Mouse (Mus musculus) gastrocnemius, postnatal 14 days (tissue): ENCODE data around the gene Rapgef2. TPM values are rescaled to one million over a fixed set of nuclear protein-coding genes. Genes with fewer than 3 reads are reported as not detected.
"Not testable (repeated sequence)": the region's sequence is repeated elsewhere in the genome, so short reads cannot be mapped to it uniquely, and the experiment has no call there.

Experiments
- DNase-seq: peaks from one replicate; pipeline ENCODE4 v3.0.0; 2021; ENCODE audit warnings: mixed read lengths
- intact Hi-C: fragments of 180-260 bp; cut with DNase I; formaldehyde crosslinking; loops from one replicate; pipeline ENCODE4 v1.15.1; 2025; ENCODE audit warnings: low total_unique reads
- total RNA-seq, 2 experiments: library from RNA; stranded (reverse); gene quantifications; 2 replicates each; pipeline ENCODE4 v1.2.3; 2021

Gene Rapgef2
- total RNA-seq, 2 experiments from 2014 or later, result 20.5 to 21.0 TPM

DNA sequence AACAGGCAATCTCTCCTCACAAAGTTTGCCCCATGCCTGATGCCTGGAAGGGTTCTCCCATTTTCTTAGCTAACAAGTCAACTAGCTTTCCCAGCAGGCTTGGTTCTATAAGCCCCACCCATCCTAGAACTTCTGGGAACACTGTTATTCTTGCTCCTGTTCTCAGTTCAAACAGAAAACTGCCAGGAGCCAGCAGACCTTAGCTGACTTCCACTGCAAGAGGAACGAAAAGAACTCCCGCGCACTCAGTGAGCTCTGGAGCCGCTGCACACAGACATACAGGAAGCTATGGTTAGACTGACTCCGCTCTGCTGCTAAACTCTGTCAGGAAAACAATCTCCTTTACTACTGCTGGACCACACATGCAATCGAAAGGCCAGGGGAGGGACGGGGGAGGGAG lies 214.8 kb downstream of the Rapgef2 start:
- DNase-seq, result no peak
- intact Hi-C loops, result no loop called here

DNA sequence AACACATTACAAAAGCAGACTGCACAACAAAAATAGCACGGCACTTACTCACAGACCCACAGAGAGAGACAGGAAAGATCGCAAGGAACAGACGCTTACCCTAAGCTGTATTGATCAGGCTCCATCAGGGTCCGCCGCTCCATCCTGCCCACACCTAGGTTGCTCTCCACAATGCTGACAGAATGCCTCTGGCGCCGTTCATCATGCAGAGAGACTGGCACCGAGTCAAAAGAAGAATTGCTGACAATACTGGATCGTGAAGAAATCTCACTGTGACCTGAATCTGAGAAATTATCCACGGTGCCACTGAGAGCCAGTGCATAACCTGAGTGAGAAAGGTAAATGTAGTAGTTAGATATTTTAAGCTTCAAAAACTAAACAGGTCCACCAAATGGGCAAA lies 216.4 kb downstream of the Rapgef2 start:
- DNase-seq, result no peak
- intact Hi-C loops, result no loop called here

DNA sequence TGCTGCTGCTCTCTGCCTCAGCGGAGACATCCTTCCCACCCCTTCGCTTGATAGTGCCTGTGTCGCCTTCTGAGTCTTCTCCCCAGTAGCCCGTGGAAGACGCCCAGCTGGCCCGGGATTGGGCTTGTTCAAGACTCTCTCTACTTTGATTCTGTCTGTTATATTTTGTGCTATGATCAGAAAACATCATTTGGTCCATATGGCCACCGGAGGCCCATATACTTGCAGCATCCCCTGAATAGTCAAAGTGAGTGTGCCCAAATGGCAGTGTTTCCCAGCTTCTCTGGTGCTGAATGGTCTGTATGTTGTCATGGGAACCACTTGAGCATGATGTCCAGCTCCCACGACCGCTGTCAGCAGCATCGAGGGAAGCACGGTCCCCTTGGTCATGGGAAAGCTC lies 217.3 kb downstream of the Rapgef2 start:
- intact Hi-C loops, result no loop called here
- no peak for DNase-seq

DNA sequence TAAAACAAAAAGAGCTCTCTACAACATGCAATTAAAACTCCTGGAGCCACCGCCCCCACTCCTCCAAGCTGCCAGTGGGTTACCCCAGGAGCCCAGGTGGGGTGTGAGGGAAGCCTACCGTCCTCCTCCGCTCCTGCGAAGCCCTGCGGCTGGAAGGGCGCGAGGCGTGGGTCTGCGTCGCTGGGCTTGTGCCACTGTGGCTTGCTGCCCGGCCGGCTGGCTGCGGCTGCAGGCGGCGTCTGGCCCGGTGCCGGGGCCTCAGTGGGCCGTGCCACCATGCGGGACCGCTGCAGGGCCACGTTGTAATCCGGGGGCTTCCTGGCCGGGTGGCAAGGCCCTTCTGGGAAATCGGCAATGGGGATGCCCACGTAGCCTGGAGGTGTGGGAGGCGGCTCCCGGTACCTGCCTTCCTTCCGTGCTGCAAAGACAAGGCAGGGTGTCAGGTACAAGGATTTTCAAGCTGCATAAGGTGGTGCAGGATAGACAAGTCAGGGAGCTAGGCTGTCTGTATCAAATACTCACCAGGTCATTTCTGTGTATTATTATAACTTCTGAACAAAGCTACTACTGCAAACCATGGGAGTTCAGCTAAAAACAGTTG lies 219.8 kb downstream of the Rapgef2 start:
- intact Hi-C loops, result no loop called here
- no peak for DNase-seq

DNA sequence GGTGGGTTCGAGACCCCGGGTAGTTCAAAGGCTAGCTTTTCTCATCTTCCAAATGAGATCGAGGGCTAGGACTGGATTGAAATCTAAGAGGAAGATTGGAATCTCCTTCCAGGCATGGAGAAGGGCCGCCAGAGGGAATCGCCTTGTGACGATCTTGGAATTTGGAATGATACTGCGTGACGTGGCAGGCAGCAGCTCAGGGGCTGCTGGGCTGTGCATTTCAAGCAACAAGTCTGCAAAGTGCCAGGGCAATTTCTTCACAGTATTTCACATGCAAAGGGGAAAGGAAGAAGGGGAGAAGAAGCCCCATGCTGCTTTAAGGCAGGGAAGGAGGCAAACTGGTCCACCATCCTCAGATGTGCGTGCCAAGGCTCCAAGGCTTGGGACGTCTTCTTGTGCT lies 222.2 kb downstream of the Rapgef2 start:
- no peak for DNase-seq
- intact Hi-C loops, result no loop called here

DNA sequence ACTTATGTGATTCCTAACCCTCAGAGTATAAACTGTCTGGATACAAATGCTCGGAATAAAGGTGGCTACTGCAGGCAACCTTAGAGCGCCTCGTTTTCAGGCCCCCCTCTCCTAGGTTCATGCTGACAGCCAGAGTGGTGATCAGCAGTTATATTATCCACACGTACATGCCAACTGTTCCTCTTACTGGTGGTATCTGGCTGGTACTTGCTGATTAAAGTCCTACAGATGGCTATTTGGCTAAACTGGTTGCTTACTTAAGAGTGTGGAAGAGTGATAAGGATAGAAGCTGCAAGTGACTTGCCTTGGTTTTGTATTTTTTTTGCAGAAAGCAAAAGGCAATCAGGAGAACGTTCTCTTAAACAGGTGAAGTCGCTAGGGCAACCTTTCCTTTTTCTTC lies 224.9 kb downstream of the Rapgef2 start:
- intact Hi-C loops, result no loop called here
- DNase-seq, result no peak

DNA sequence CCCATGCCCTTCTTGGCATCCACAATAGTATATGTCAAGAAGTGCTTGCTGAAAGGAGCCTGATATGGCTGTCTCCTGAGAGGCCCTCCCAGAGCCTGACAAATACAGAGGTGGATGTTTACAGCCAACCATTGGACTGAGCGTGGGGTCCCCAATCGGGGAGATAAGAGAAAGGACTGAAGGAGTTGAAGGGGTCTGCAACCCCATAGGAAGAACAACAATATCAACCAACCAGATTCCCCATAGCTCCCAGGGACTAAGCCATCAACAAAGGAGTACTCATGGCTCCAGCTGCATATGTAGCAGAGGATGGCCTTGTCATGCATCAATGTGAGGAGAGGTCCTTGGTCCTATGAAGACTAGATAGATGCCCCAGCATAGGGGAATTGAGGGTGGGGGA lies 227.8 kb downstream of the Rapgef2 start:
- intact Hi-C loops, DNase-seq: not testable (repeated sequence)

DNA sequence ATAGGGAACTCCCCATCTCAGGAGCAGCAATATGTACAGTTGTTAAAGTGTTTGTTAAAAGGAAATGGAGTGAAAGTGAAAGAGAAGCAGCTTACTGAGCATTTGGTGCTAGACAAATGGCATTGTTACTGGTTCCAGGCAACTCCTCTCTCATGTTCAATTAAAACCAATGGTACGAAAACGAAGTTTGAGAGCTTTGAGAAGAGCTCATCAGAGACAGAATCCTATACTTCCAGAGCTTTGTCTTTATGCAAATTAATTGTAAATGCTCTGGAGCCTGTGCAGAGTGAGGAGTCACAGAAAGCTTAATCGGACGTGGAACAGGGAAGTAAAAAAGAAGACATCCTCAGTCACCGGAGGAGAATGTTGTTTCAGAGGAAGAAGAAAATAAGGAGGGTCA lies 241.1 kb downstream of the Rapgef2 start:
- DNase-seq, result no peak
- intact Hi-C loops, result no loop called here

DNA sequence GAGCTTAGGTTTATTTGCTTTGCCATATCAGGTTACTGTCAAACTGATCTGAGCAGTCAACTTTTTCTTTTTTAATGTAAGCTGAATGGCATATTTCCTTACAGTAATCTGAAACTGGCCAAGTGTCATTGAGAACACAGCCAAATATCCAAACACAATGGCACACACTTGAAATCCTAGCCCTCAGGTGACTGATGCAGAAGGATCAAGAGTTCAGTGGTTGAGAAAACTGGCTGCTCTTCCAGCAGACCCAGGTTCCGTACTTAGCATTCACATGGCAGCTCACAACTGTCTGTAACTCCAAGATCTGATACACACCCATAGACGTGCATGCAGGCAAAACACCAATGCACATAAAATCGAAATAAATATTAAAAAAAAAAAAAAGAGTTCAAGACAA lies 243.3 kb downstream of the Rapgef2 start:
- intact Hi-C loops, result no loop called here
- no peak for DNase-seq

DNA sequence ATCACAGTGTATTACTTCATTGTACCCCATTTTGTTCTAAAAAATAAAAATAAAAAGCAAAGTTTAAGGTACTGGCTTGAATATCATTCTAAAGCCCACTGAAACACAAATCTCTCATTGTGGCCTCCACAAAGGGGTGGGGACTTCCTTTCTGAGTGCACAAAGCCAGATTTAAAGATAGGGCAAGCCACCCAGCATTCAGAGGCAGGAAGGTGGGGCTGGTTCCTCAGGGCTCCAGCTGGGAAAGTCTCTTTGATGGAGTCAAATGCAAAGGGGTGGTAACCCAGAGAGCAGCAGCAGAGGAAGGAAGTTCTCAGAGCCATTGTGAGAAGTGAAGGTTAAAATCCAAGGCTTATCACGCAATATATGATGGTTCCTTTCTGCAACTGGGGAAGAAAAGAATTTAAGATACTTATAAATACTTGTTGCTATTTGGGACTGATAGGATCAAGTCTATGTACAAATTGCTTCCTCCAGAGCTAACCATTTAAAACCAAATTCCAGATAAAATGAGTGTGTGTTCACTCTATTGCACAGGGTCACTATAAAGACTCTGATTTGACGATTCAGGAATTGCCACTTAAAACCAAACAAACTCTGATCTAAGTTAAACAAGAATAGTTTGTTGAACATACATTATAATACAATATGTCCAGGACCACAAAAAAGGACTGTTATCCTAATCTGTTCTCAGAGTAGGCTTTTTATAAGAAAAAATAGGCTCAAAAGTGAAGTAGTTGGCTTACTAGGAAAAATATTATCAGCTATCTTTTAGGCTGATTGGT lies 246.5 kb downstream of the Rapgef2 start:
- no peak for DNase-seq
- intact Hi-C loops, result no loop called here

DNA sequence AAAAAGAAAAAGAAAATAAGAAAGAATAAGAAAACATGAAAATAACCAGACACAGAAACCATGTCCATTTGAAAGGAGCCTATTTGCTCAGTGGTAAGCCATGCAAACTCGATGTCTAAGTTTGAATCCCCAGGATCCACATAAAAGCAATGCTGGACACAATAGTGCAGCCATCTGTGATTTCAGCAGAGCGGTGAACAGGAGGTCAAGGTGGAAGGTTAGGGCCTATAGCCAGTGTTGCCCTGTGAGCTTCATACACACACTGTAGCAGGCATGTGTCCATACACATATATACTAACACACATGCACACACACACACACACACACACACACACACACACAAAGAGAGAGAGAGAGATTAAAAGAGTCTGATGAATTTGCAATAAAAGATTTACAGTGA lies 247.3 kb downstream of the Rapgef2 start:
- intact Hi-C loops, result no loop called here
- DNase-seq, result no peak

DNA sequence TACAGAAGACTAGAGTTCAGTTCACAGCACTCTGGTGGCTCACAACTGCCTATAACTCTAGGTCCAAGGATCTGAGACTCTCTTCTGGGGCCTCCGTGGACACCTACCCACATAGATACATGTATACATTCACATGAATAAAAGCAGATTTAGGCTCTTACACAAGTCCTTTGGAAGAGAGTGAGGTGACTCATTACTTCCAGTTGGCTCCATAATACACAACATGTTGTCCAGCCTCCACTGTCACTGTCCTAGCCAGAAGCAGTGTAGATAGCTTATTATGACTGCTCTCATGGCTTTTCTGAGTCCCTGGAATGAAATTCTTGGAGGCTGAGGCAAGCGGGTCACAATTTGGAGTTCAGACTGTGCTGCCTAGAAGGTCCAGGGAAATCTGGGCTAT lies 251.9 kb downstream of the Rapgef2 start:
- intact Hi-C loops, result no loop called here
- no peak for DNase-seq

DNA sequence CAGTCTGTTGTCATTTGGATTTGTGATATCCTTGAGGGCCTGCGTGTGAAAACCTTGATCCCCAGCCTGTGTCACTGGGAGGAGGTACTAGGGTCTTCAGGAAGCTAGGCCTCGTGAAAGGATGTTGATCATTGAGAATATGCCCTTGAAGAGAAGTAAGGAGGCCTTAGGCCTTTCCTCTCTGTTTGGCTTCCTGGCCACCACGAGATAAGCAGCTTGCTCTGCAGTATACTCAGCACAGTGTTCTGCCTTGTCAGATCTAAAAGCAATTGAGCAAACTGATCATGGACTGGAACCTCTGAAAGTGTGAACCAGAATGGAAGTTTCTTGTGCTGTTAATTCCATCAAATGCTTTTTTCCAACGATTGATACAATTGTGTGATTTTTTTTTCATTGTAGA lies 255.5 kb downstream of the Rapgef2 start:
- DNase-seq, result no peak
- intact Hi-C loops, result no loop called here

DNA sequence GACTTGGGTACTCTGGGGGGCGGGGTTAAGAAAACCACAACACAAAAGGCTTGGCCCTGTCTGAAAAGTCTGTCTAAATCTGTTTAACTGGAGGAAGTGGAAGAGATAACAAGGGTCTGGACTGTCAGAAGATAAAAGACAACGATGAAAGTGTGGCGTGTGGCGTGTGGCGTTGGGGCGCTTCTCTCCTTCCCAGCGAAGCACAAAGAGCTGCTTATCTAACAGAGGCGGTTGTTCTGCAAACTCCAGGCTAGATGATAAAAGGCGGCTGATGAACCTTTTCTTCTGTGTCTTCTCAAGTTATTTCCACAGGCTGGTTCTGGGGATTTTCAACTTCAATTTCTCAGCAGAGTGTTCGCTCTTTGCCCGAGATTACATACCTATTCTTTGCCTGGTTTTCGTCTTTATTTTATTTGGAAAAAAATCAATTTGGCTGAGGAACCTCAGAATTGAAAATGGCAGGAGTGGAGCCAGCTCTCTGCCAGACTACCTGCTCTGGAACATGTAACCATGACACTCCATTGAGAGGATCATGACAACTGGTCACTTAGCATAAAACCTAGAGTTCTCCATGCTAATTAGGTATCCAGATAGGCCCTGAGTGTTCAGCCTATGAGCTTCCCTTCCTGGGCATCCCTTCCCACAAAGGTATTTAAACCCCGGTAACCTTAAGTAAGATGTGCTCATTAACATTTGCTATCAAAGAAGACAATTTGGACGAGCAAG lies 258.0 kb downstream of the Rapgef2 start:
- intact Hi-C loops, result no loop called here
- DNase-seq, result no peak

DNA sequence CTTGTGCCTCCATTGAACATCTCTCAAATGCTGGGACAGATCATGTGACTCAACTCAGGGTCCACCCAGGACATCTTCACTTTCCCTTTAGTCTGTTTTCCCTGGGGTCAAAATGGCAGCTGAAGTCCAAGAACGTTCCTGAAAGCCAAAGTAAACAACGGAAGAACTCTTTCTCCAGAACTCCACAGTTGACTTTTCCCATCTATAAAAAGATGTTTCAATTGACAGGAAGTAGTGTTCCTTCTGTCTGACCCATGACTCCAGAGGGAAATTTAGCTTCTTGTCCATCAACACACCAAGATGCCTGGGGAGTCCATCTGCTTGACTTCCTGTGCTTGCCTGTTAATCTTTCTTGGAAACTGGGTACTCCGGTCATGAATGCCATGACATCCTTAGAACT lies 260.3 kb downstream of the Rapgef2 start:
- DNase-seq, result no peak
- intact Hi-C loops, result no loop called here

DNA sequence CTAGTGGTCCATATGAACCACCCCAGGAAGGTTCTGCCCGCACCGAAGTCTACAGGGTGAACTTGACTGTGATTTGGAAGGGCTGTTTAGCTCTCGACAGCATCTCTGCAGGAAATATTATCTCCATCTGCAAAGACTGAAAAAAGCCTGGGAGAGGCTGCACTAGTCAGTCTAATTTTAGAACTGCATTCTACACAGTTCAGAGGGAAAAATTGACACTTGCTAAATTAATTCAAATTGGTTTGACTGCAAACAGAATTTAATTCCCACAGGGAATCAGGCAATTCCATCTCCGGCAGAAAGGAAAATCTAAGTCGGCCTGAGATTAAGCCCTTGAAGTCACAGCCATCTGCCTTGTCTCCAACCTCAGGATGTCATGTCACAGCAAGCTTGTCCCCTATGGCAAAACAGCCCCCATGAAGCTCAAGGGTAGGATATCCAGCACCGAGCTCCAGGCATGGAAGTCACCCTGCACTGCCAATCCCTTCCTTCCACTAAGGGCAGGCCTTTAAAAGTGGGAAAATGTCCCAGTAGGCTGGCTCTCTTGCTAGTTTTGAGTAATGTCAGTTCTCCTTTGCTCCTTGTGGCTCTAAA lies 262.5 kb downstream of the Rapgef2 start:
- intact Hi-C loops, result no loop called here

DNA sequence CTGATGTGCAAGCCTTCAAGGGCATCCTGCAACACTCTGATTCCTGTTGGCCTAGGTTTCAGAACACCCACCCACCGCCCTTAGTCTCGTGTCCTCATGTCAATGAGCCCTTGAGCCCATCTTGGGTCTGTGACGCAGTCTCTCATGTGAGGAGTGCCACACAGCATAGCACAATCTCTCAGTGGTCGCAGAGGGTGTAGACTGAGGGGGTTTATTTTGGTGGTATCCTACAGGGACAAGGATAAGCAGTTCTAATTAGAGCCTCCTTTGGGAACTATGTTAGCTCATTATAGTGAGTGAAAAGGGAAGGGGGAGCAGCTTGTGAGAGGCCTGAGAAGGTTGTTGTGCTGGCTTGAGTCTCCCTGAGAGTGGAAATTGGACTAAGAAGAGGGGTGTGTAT lies 263.6 kb downstream of the Rapgef2 start:
- intact Hi-C loops, result no loop called here
- no peak for DNase-seq

More for the DNA sequence above, 262.5 kb downstream of the Rapgef2 start:
- no peak for DNase-seq

DNA sequence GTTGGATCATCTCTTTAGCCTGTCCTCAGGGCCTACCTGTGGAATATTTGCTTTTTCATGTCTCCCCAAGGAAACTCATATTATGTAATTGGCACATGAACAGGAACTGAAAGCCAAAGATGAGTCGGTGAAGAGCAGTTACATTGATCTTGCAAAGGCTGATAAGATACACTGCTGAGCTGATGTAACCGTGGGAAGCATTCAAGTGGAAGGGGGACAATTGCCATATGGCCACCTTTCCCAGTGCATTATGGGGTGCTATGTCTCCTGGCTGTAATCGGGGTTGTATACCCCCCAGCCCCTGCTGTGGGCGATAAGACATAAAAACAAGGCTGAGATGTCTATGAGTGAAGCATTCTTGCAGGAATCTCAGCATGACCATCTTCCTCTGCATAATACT lies 268.9 kb downstream of the Rapgef2 start:
- DNase-seq, result no peak
- intact Hi-C loops, result no loop called here

DNA sequence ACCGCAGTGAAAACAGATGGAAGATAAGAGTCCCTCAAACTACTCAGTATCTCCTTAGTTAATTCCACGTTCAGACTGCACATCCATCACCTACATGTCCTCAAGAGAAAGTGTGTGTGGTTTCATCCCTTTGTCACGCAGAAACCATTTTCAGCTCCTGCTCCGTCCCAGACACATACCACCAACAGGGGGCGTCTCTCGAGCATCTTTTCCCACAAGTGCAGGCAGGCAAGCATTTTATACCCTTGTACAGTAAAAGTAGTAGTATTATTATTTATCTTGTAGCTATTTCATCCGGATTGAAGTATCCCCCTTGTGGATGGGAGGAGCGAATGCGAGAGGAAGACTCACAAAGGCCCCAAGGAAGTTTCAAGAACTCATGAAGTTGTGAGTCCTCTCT lies 269.5 kb downstream of the Rapgef2 start:
- intact Hi-C loops, result no loop called here
- no peak for DNase-seq

DNA sequence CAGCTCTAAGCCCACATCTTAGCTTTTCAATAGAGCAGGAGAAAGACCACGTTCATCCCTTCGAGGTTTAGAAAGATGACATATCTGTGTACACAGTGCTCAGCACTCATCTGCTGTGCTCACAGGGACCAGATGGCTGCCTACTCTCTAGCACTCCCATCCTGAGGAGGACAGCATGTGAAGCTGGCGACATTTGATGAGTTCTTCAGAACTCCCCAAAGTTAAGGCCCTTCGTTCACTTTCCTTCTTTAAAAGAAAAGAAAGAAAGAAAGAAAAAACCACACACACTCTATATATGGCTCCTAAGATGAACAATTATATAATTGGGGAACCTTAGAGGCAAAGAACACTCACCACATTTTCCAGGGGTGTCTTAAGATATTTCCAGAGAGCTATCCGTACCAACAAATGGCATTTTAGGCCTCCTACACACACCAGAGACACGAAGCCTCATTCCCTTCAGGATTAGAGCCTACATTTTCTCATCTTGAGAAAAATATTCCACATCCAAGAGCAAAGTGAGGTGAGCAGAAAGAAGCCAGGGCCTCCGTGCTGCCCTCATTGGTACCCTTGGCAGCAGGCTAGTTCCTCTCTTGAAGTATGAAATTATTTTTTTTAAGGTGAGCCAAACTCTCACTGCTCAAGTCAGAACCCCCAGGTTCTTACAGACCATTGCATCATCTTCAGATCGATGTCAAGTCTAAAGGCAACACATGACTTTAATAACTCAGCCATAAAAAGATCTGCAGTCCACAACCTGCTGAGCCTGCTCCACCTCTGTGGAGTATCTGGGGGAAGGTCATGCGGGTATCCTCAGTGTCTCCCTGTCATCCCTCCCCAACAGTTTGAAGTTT lies 270.5 kb downstream of the Rapgef2 start:
- no peak for DNase-seq
- intact Hi-C loops, result no loop called here
